Mouse (Mus musculus) ovary, postnatal 14 days (tissue): ENCODE data around the gene Morn1.

Experiments
- DNase-seq: peaks from one replicate; pipeline ENCODE4 v3.0.0; 2022; ENCODE audit warnings: low spot score

Gene Morn1

DNA sequence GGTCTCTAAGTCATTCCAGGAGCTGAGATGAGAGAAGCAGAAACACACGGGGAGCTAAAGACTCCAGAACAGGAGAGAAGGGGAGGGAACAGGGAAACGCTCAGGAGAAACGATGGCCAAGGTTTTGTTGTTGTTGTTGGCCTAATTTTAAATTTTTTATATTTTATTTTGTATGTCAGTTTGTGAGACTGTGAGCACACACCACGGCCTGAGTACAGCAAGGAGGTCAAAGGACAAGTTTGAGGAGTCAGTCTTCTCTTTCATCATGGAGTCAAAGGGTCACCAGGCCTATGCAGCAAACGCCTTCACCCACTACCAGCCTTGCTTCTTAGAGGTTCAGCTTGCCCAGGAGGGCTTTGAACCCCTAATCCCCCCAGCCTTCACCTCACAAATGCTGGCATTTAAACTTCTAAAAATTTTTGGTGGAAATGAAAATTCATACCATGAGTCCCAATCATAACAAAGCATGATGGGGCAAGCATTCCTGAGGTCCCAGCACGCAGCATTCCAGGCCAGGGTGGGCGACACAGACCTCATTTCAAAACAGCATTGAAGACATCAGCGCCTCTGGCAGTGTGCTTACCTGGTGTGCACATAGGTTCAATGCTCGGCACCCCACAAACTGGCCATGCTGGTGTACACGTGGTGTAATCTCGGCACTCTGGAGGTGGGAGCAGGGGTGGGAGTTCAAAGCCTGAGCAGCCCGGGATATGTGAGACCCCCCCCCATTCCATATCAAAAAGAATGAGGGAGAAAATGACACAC lies 53.1 kb downstream of the Morn1 start:
- no peak for DNase-seq

DNA sequence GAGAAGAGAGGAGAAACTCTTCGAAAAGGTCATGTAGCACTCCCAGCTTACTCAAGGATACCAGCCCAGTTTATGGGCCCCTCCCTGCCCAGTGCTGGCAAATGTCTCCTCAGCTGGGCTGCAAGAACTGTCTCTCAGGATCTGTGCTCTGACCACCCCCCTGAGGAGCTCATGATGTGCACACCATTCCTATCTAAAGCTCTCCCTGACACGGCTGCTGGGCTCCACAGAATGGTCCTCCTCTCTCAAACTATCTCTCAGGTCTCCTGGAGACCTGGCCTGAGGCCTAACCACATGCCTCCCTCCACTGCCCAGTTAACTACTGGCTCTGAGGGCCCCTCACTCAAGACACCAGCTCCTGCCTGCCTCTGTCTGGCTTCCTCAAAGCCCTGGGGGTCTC lies 53.8 kb downstream of the Morn1 start:
- DNase-seq: no peak

DNA sequence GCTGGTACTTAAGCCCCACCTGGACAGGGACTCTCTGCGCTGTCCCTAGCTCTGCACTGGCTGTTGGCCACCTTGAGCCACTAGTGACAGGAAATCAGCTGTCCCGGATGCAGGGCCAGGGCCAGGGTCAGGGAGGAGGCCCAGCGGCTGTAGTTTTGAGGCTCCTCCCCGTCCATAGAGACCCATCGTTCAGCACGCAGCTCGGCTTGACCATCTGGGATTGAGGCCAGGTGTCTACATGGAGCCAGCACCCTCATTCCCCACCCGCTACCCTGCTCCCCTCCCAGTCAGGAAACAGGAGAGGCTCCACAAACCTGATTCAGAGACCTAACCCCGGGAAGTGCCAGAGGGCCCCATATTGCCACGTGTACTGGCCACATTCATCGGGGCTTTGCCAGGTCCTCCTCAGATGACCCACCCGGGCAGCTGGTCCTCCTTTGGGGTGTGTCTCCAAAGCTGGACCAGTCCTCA lies 54.5 kb downstream of the Morn1 start:
- peak; percentile 43 for DNase-seq

DNA sequence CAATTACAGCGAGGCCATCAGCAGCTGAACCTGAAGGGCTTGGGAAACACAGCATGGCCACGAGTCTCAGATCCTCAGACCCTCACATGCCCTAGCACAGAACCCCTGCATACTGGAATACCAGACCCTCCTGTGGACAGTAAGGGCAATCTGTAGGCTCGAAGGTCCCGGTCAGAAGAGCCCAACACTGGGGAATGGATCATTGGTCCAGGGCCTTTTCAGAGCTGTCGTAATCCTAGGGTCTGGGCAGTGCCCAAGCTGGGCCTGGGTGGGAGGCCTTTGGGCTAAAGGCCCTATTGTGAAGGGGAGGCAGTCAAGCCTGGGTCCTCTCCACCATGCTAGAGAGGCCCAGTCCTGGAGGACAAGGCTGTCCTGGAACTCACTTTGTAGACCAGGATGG lies 56.5 kb downstream of the Morn1 start:
- no peak for DNase-seq

DNA sequence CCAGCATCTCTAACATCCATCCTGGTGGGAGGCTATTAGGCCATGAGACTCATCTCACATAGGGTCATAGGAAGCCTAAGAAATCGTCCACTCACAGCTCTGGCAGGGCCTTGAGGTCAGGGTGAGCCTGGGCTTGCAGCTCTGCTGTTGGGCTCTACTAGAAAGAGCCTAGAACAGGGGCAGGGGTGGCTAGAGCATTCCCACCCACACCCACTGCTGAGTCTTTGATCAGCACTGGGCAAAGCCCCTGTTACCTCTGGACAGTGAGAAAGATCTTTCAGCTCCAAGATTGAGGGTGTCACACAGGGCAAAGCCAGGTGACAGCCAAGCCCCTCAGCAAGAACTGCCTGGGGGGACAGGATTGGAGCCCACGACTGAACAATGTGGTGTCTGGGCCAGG lies 57.0 kb downstream of the Morn1 start:
- no peak for DNase-seq

DNA sequence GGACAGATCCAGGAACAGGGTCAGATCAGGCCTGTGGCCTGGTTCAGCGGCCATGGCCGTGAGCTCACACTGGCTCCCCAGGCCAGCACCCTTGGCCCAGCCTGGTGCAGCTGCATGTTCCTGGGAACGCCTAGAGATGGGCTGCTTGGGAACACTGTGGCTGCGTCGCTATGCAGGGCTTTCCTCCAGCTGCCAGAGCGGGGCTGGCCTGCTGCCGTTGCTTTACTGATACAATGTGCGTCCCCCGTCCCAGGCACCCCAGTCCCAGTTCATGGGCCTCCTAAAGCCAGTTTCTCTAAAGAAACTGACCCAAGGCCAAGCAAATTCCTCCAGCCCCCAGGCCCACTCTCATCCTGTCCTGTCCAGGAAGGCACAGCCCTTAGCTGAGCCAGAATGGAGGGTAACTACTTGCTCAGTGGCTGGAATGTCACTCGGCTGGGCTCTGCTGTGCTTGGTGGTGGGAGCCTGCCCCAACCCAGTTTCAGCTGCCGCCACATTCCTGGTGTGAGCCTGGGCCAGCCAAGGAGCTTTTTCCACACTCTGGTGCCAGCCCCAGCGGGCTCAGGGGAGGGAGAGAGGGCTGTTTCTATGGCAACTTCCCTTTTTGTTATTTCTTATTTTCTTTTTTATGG lies 57.6 kb downstream of the Morn1 start:
- peak; percentile 56 for DNase-seq

DNA sequence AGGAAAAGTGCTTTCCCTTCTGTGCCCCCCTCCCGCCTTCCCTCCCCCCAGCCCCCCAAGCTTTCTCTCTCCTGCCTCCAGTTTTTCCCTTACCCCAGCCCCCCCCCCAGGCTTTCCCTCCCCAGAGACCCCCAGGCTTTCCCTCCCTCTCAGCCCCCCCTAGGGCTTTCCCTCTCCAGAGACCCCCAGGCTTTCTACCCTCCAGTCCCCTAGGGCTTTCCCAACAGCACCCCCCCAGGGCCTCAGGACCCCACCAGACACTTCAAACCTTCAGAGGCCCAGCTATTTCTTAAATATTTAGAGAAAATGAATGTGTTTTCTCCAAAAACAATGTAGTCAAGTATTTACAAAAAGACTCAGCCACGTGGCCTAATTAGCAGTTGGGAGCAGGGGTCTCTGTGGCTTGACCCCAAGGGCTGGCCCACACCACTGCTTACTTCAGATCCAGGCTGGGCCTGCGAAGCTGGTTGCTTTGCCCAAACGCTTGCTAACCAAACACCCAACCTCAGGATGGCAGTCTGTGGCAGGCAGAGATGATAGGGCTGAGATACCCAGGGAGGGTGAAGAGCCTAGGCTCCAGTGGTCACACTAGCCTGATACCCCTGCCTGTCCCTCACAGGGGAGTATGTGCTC lies 58.3 kb downstream of the Morn1 start:
- no peak for DNase-seq

DNA sequence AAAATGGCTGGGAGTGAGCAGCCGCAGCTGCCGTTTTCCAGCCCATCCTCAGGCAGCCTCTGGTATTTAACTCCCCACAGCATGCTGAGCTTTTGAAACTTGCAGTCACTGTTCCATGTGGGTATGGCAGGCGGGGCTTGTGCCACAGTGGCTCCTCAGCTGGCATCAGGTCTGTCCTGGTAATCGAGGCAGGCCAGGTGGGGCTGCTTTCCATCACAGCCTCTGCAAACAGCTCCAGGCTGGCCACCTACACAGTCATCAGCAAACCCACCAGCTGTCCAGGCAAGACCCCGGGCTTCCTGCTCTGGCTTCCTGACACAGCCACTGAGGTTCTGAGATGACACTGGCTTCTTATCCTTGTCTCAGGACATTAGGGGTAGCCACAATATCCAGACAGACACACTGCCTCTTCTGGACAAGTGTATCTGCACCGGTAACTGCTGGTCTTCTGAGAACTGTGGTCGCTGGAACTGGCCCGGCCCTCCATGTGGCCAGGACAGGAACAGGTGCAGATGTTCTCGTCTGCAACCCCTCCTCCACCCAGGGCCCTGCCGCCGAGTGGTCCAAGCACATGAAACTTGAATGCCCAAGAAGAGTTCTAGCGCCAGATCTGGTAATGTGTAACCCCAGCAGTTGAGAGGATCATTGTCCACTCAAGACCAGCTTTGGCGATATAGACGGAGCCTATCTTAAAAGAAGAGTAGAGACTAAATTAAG lies 59.9 kb downstream of the Morn1 start:
- DNase-seq: no peak

DNA sequence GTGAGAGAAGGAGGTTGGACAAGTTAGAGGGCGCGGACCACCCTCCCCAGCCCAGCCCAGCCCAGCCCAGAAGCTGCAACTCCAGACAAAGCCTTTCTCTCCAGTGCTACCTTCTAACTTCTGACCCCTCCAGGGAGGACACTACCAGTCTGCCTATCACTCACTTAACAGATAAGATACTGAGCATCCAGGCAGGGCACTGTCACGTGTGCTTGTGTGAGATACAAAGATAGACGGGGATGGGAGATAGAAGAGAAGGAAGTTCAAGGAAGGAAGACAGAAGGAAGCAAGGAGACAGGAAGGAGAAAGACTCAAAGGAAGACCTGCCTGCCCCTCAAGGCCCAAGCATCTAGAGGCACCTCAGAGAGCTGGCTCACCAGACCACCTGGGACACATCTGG lies 62.1 kb downstream of the Morn1 start:
- no peak for DNase-seq

DNA sequence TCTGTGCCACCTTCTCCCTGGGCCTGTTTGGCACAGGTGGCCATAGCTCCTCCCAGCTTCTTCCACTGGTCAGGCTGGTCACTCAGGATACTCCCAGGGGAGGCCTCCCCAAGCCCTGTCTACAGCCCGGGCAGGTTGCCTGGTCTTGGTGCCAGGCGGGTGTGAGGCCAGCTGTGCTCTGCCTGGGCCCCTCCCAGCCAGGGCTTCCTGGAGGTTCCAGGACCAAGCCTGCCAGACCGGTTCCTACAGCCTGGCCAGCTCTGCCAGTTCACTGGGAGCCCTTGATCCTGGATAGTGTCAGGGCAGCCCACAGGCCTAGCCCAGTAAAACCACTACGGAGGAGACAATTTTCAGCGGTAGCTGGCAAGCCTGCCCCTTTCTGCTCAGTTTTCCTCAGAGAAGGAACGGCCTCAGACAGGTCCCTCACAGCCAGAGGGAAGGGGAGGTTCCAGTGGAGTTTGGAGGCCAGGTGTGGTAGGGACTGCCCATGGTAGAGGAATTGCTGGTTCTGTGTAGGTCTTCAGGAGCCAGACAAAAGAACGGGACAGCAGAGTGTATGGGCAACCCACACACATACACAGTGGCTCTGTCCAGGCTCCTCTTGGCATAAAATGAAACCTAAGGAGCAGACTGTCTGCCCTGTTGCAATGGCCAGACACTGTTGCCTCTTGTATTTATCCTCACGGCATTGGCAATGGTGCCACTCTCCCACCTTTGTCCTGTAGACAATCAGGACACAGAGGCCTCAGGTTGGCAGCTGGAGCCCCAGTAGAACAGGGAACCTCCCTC lies 62.7 kb downstream of the Morn1 start:
- DNase-seq: peak; percentile 63

DNA sequence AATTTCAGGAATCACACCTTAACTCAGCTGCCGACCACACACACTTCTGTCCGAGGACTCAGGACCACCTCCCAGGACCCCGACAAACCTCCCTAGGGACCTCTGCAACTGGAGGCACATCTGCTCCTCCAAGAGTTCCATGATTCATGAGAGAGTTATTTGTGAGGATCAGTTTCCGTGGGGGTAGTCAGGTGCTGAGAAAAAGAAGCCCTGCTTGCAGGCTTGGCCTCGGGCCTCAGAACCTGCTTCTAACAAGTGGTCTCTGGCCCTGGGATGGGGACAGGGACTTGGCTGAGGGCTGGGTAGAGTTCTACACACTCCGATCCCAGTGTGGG lies 63.5 kb downstream of the Morn1 start:
- DNase-seq: no peak

DNA sequence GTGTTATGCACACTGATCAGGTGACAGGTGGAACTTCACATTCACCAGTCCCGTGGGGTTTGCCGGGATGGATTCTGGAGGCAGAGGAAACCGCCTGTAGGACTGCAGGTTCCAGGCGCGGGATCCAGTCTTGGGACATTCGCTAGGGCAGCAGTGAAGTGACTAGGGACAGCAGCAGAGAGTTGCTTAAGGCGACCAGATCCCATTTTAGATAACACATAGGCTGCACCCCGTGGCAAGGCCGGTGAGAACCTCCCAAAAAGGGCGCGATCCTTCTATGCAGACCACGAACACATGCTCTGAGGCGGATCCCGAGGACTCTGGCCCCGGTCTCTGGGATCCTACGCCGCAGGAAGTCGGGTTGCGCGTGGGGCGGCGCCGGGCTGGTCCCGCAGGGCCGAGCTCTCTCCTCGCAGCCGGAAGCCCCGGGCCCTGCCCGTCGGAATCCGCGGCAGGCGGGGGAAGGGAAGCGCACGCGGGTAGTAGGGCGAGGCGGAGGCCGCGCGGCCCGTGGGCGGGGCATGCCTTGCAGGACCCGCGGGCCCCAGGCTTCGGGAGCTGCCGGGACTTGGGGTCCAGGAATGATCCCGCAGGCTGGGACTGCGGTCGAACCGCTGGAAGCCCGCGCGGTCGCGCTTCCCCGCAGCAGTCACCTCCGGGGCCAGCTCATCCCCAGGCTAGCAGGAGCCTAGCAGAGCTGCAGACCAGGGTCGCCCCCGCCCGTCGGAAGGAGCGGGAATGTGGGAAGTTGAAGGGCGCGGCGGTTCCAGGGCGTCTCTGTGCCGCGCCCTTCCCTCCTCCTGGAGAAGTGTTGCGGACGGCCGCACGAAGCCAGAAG lies 64.1 kb downstream of the Morn1 start:
- DNase-seq: peak; percentile 81

DNA sequence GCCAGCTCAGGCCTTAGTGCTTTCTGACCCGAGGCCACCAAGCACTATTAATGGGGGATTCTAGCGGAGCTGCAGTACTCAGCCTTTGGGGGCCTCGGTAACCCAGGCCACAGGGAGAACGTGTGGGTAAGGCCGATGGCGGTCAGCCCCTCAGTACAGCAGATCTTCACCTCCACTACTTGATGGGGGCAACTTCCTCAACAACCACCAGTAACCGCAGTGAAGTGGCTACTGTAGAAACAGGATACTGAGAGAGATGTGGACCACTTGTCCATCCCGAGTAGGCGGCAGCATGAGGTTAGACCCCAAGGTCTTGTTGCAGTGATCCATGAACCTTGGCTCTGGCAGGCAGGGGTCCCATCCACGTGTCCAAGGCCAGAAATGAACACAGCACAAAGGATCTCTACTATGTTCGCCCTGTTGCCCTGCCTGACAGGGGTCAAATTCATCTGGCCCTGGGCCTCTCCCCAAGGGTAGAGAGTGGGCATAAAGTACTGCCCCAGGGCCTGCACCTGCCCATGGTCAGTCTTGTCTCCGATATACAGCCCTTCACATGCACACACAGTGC lies 64.9 kb downstream of the Morn1 start:
- DNase-seq: no peak

DNA sequence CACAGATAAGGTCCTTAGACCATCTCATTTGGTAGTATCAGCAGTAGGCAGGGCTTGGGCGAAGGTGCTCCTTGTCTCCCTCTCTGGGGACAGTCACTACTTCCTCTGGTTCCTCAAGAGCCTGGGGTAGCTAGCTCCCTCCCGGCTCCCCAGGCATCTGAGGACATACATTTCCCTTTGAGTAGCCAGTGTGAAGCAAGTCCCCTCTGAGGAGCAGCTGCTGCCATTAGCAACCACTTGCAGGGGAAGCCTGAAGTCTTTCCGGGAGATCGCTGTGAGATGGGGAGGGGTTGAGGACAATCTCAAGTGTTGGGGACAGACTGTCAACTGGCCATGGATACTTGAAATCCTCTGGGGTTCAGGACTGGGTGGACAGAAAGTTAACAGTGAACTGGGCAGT lies 65.5 kb downstream of the Morn1 start:
- DNase-seq: no peak

DNA sequence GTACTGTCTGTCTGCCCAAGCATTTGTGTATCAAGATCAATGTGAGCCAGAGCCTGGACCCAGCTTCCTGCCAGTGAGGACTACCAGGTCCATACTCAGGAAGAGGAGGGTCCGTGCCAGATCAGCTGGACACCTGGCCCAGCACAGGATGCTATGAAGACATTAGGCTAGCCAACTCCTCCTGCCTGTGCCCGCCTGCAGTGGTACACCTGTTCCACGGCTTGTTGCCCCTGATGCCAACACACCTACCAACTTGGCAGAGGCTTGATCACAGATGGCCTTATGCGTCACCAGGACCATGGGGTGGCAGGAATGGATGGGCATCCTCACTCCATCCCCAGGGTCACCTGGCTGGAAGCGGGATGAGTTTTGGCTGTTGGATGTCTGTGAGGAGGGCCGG lies 66.1 kb downstream of the Morn1 start:
- no peak for DNase-seq

DNA sequence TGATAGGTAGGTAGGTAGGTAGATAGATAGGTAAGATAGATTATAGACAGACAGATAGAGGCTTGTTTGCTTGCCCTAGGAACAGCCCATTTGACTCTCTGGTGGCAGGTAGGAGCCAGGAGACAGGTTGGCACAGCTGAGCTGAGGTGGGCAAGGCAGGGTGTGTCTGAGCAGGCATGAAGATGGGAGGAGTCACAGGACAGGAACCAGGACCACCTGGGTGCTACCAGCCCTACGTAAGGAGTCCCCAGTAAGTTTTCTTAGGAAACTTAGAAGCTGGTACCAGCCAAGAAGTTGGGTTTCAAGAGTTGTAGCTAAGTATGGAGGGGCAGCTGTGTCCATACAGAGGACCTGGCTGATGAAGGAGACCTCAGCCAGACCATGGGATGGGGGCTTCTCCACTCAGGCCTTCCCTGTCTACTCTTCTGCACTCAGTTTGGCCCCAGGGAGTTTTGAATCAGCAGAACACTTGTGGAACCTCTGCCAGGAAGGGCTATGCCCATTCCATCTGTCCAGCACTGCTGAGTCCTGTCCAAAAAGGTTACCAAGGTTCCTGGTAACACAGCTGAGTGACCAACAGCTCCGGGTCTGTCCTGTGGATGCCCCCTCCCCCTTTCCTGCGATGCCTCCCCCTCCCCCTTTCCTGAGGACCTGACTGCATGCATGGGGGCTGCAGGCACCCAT lies 67.2 kb downstream of the Morn1 start:
- DNase-seq: no peak

DNA sequence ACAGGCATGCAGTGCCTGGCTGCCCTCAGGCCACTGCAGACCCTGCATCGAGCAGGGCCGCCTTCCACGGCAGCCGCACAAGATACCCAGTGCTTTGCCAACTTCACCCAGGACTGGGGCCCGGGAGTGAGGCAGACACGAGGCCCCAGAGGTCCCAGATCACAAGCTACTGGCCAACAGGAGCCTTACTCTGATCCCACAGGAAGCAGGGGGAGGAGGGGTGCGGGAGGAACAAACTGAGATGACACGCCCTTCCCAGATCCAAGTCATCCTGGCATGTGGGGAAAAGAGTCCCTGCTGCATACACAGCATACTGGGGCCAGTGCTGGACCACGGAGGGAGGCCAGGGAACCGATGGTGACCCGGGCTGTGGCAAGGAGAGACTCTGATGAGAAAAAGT lies 68.6 kb downstream of the Morn1 start:
- DNase-seq: no peak

DNA sequence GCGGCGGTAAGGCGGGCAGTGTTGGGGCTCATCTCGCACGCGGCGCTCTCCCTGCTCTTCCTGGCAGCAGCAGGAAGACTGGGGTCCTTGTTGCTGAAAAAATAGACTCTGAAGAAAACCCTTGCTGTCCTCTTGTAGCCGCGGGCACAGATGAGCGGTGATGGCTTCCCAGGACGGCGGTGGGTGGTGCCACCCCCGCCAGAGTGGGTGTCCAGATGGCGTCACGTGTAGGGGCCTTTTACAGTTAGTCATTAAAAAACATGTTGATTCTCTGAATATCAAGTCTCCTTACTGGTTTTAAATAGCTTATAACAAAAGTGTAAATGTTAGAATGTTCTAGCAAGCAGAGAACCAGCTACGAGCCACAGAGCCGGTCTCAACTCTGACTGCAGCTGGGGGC lies 70.4 kb downstream of the Morn1 start:
- no peak for DNase-seq

DNA sequence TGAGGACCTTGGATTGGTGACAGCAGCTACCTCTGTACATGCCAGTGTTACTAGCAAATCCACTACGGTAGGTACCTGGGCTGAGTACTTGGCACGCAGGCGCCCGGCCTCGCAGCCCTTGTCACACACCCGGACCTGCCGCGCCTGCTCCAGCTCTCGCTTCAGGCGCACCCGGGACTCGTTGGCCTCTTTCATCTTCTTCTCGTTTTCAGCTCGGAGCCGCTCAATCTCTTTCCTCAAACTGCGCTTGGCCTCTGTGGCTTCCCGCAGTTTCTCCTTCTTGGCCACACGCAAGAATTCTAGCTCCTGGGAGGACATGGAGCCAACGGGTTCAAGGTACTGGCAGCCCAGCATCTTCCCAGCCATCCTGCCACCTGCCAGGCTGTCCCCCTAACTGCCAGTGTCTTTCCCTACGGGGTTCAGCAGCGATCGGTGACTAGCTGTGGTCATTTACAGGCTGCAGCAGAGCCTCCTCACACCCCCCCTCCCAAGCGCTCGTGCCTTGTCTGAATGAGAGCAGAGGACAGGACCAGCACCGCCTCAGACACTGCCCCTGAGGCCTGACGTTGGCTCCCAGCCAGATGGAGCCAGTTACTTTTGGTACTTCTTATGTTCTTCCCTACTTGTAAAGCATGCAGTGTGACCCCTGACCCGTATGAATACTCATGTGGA lies 71.6 kb downstream of the Morn1 start:
- no peak for DNase-seq

DNA sequence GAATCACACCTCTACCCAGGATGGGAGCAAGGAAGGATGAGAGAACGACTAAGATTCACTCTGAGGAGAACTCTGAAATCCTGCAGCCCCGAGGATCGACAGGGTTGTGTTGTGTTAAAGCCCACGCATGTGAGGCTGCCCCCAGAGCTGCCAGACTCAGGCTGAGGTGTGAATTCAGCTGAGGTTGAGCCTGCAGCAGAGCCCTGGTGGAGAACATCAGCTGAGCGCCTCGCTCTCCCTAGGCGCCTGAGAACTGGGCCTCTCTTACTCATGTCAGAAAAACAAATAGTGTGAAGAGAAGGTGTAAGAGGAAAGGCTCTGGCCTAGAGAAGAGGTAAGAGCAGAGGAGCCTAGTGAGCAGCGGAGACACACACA lies 72.2 kb downstream of the Morn1 start:
- no peak for DNase-seq
